Mouse (Mus musculus): ENCODE data around the gene Agbl3.

Agbl3 gene

DNA sequence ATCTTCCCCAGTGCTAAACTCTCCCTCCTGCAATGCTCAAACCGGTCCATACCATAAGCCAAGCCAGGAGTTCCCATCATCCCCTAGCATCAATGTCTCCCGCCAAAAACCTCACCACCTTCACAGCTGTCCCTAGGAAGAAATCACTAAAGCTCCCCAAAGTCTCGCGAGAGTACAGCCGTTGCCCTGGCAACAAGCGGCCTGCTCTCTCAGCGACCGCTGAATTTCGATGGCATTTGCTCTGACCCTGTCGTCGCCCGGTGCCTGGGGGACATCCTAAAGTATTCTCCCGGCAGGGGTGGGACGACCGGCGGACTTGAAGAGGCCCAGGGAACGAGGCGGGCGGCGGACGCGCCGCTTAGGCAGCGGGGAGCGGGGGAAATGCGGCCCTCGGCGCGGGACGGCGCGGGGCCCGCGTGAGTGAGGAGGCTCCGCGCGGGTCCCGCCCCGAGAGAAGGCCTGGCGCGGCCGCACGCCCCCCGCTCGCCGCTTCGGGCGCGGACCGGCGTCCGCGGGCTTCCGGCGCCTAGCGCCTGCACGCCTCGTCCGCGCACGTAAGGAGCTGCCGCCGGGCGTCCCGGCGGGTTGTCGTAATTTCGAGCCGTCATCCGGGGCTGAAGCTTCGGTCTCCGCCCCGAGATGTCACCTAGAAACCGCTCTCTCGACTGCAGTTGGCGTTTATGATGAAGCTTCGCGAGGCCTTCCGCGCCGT, at the start of gene Agbl3:
Gene Agbl3, plus strand, starts transcription at position 202 of the 712 bp plus-strand sequence.
- peak; percentile 86 to 92 for DNase-seq (ENCODE audit: low spot score in 2 of 2)

DNA sequence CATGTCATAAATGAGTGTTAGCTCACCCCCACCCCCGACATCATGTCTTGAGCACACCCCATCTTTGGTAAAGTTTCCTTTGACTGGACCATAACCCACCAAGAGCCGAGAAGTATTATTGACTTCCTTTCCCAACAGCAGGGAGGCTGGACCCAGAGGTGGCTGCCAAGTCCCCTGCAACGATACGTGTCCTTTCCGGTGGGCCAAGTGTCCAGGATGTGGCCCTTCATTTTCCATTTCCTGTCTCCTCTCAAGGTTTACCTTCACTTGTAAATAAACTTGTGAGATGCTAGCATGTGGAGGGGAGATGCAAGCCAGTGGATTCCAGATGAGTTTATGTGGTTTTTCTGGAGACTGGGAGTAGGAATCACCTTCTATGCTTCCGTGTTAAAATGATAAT, 49.2 kb upstream of the Agbl3 start:
- DNase-seq (ENCODE audit: low spot score in 2 of 2), result no peak

DNA sequence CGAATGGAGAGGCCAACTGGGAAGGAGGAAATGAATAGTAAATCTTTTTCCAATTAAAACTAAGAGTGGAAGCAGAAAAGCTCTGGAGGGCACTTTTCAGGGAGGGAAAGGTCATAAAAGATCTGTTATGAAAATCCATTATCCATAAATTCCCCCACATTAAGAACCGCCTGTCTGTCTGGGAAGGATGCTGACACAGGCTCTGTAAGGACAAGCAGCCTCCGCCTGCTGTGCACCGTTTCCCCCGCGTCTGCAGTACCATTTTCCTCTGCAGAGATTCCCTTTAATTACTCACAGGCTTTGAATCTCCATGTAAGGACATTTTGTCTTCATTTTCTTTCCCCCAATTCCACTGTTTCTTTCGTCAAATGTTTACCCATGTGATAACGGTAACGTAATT, 48.7 kb upstream of the Agbl3 start:
- no peak for DNase-seq (ENCODE audit: low spot score in 2 of 2)

DNA sequence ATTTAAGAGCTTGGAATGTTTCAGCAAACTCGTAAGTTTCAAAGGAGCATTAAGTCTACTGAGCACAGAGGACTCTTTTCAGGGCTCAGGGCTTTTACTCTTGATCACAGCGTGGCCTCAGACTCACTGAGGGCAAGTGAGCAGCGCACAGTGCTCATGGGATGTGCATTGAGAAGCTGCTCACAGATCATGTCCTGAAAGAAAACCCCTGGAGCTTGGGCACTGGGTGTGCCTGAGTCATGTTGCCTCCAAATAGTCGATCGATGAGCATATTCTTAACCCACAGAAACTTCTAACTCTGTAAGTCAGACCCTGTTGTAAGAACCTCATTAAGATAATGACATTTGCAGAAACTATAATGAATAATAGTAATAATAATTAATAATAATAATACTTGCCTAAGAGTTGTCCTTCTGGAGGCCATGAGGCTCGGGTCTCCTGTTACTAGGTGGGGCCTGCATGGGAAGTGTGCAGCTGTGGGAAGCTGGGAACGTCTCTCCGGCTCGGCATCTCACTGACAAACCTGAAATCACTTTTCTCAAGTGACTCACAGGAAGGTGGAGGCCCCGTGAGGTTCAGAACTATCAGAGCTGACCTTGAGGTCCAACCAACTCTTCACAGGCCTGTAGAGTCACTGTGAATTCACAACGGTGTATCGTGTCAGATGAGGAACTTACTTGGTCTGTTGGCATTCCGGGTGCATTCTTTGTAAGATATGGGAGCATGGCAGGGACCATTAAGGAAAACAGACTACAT, 45.1 kb upstream of the Agbl3 start:
- no peak for DNase-seq (ENCODE audit: low spot score in 2 of 2)

DNA sequence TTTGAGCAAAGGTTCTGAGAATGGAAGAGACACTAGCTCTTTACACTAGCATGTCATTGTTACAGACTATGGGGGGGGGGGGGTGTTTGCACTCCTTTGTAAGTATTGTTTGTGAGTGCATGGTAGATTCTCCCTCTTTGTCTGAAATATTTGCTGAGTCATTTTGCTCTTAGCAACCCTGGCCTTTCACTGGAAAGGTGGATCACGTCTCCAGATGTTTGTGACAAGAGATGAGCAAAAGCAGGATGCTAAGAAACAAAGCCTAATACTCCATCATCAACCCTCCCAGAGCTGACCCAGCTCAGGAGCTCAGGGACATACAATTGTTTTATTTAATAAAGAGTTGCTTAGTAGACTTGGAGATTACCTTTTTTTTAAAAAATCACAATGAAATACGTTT, 43.3 kb upstream of the Agbl3 start:
- DNase-seq (ENCODE audit: low spot score in 2 of 2), result no peak

DNA sequence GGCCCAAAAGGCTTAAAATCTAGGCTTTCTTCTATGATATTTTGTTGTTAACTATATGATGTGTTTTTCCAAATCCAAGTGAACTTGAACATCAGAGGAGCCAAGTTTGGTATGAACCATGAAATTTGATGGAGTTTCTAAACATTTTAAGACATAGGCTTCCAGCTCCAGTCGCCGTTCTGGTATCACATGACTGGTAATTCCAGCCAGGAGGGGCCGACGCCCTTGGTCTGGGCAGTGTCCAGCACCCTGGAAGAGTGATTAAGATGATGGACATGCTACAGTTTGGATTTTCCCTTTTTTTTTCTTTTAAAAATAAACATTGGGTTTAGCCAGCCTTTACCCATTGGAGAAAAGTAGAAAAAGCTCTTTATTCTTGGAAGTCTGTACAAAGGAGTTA, 36.3 kb upstream of the Agbl3 start:
- no peak for DNase-seq (ENCODE audit: low spot score in 2 of 2)

DNA sequence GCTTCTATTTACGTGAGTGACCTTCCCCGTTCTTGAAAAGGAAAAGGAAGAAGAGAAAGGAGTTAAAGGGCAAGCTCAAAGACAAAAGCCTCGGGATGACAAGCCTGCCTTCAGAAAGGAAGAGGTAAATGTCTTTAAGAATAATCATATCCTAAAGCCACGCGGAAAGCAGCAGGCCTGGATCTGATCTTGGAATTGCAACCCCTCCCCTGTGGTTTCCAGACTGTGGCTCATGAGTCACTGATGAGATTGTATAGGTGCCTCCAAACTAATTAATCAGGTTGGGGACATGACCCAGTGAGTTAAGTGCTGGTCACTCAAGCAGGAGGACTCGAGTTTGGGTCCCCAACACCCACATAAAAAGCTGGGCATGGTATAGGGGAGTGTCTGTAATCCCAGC, 32.4 kb upstream of the Agbl3 start:
- no peak for DNase-seq (ENCODE audit: low spot score in 2 of 2)

DNA sequence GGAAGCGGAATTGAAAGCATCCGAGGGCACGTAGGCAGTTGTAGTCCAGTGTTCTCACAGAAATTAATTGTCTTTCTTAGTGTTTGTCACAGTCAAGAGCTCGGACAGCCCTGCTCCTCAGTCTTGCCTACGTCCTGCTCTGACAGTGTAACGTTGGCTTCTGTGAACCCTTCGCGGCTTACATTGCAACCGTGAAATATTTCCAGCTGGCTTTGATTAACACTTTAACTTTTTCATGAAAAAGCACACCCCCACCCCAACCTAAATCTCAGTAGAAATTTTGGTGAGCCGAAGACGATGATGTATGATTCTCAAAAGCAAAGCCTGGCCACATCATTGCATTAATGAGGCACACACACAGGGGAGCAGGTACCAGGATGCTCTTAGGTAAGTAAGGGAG, 31.7 kb upstream of the Agbl3 start:
- no peak for DNase-seq (ENCODE audit: low spot score in 2 of 2)

DNA sequence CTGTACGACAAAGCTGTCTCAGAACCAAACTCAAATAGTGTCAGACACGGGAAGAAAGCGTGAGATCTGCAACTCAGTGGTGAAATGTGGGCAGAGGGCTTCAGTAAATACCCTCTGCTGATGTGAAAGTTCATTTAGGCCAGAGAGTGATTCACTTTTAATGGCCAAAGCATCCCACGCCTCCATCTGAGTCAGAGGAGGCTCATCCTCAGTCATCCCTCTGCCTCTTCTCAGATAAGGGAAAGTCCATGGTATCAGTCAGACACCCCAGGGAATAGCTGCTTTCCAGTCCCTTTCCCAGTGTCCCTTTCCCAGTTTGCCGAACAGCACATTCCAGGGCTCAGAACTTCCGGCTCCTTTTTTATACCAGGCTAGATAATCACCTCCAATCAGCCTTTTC, 30.7 kb upstream of the Agbl3 start:
- no peak for DNase-seq (ENCODE audit: low spot score in 2 of 2)

DNA sequence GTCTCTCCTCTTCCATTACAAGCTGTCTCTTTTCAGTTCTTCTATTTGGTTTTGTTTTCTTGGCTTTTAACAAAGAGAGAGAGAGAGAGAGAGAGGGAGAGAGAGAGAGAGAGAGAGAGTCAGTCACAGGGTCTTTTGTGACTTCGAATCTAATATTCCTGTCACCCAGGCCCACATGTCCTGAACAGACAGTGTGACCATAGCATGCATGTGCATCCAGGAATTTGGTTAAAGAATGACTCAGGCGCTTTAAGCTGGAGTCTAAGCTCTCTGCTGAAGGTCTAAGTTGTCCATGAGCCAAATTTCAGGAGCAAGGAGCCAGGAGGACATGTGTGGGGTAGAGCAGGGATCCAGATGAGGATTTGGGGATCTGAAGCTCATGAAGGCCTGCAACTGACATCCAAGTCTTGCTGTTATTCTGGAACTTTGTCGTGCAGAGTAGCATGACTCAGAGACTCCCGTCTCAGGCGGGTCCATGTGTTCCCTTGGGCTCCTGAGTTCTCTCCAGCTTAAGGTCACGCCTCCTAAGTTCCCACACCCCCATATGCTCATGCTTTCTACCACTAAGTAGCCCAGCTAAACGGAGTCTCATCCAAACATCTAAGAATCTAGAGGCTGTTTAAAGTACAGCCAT, 29.6 kb upstream of the Agbl3 start:
- DNase-seq (ENCODE audit: low spot score in 2 of 2), result no peak

DNA sequence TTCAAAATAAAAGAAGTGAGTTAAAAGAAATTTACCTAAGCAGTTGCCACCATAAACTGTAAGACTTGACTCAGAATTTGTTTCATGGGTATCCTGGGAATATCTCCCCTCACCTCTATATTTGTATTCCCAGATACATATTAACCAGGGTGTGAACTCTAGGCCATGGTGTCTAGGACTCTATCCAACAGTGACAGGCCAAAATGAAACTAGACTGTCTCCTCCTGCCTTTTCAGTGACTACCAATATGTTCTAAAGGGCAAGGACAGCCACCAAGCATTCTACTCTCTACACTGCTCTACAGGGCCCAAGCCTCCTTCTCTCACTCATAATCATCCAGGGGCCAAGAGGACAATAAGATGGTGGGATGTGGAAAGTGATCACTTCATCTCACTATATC, 28.6 kb upstream of the Agbl3 start:
- DNase-seq (ENCODE audit: low spot score in 2 of 2), result no peak

DNA sequence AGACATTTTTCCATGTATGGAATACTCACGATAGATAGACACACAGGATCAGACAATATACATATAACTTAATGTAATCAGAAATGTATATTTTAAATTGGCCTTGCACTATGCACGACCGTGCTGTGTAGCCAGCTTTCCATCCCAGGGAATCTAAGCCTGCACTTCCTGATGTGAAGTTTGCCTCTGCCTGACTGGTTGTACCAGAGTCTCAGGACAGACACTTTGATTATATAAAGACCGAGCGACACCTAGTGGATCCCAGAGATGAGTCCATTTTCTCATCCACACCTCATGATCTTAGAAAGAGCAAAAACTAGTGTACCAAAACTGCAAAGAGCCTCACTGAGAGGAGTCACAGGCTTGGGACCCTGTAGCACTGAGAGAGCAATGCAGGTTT, 25.8 kb upstream of the Agbl3 start:
- DNase-seq (ENCODE audit: low spot score in 2 of 2), result peak; percentile 9 to 51

DNA sequence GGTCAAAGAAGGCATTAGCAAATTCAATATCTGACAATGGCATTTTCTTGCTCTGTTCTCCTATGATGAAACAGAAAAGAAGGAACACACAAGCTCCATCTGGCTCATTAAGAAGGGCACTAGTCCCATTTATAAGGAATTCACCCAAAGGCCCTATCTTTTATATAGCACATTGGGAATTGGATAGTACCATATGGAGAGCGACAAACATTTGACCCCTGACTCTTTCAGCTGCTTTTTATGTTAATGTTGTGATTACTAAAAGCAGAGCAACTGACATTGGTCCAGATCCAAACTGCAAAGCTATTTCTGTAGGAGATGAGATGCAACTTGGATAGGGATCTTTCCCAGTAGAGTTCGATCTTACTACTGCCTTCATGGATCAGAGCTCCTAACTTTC, 21.9 kb upstream of the Agbl3 start:
- DNase-seq (ENCODE audit: low spot score in 2 of 2), result no peak

DNA sequence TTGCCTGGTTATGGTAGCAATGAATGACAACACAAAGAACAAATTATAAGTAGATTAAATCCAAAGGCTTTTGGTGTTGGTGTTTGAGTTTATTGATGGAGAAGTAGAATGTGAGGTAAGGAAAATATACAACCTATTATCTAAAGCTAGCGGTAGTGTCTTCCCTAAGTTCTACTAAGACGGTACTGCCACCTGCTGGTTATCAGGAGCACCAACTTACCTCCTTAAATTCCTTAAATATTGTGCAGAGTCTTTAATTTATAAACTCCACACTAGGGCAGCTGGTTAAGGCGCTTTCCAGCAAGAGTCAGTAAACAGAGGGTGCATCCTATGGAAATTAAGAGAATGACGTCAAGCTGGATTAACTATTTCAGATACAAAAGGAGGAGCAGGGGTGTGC, 20.2 kb upstream of the Agbl3 start:
- DNase-seq (ENCODE audit: low spot score in 2 of 2), result peak in 1 of 2 experiments; percentile 29

DNA sequence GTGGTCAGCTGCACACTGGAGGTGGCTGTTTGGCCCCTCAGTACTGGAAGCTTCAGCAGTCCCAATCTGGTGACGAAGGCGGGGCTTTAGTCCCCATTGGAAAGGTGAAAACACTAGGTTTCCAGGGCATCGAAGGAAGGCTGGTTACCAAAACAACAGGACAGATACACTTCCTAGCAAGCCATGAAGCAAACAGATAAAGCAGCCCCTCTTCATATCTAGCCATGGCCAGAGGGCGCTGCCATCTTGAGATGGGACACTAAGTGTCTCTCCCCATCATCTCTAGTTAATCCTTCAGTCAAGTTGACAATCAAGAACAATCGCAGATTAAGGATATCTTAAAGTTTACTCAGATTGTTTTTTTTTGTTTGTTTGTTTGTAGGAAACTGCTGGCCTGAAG, 14.5 kb upstream of the Agbl3 start:
- no peak for DNase-seq (ENCODE audit: low spot score in 2 of 2)

DNA sequence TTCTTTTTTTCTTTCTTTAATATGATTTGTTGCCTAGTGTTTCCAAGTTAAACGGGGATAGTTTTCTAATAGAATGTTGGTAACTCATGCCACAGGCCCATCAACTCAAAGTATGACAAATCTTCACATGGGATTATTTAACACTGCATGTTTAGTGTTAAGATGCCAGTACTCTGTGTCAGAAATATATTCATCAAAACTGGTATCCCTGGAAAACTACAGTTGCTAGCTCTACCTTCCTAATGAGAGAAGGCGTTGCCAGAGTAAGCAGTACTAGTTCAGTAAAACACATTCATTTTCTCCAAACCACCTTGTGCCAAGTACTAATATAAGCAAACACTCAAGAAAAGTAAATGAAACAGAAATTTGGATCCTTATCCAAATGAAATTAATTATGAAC, 10.2 kb upstream of the Agbl3 start:
- no peak for DNase-seq (ENCODE audit: low spot score in 2 of 2)

DNA sequence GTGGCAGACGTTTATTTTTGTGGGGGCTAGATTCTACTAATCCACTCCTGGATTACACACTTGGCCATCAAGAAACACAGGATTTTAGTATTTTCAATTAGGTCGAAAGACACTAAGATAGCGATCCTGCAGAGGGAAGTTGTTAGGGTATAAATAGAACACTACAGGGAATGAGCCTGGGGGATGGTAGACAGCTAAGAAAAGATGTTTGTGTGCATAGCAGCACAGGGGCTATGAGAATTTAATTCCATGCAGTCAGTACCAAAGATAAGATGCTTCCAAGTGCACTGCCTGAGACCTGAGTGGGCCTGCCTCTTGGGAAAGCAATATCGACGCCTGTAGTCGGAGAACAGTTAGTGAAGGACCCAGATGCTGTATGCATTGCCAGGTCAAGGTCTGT, 9.7 kb upstream of the Agbl3 start:
- no peak for DNase-seq (ENCODE audit: low spot score in 2 of 2)

DNA sequence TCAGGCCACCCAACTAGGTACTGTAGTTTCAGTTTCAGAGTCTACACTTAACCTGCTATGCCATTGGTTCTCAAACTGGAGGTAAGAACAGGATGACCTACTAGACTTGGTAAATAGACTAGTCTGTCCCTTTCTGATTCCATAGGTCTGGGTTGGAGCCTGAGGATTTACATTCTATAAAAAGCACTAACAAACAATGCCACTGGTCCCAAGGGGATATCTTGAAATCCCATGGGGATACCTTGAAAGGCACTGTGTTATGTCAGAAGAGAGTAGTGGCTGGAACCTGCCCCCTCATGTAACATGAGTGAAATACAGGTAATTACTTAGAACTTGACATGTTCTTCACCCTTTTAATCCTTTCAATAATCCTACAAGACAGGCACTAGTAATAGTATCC, 3.8 kb upstream of the Agbl3 start:
- no peak for DNase-seq (ENCODE audit: low spot score in 2 of 2)

DNA sequence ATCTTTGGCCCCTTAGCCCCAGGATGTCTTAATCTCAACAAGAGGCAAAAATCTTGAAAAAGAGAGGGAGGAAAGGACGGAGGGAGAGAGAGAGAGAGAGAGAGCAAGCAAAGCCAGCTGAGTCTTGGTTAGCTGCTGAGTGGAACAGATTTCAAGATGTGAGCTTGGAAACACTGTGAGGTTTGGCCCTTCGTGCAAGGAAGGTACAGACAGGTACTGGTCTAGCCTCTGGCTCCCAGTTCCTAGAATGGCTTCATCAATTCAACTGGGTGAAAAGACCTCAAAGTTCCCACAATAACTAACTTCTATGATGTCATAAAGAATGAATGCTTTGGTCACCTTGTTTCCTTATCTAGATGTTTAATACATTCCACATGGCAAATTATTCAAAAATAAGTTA, 3.1 kb upstream of the Agbl3 start:
- DNase-seq (ENCODE audit: low spot score in 2 of 2), result no peak

DNA sequence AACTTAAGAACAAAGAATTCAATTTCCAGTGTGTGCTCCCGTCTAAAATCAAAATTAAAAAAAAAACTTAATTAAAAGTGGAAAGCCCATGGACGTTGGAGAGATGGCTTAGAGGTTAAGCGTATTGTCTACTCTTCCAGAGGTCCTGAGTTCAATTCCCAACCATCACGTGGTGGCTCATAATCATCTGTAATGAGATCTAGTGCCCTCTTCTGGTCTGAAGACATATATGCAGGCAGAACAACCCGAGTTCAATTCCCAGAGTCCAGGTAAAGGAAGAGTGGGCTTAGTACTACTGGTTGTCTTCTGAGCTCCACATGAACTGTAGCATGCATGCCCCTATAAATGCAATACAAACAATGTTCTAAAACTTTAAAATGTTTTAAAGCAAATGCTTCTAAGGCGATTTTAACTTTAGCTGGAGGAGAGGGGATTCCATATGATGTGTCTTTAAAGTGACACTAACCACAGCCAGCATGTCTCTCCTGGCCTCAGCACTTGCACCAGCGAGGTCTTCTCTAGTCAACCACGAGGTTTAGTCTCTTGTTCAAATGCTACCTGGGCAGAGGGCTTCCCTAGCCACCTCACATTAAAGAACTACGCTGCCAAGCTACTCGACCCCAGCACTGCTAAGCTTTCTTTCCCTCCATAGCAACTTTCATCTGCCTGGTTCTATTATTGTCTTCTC, 2.1 kb upstream of the Agbl3 start:
- DNase-seq (ENCODE audit: low spot score in 2 of 2), result no peak

DNA sequence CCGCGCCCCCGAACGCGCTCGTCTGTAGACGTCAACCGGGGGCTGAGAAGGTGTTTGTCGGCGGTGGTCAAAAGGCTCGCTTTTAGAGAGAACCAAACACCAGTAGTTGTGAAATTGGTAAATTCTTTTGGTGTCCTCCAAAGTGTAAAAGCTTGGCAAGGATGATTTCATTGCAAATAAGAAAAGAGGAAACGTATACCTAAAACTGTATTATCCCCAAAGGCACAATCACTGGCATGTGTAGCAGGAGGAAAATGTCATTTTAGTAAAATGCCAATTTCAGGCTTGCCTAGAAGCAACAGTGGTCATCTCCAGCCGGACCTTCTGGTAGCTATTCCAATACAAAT, 684 bp downstream of the Agbl3 start:
- DNase-seq (ENCODE audit: low spot score in 2 of 2), result no peak

DNA sequence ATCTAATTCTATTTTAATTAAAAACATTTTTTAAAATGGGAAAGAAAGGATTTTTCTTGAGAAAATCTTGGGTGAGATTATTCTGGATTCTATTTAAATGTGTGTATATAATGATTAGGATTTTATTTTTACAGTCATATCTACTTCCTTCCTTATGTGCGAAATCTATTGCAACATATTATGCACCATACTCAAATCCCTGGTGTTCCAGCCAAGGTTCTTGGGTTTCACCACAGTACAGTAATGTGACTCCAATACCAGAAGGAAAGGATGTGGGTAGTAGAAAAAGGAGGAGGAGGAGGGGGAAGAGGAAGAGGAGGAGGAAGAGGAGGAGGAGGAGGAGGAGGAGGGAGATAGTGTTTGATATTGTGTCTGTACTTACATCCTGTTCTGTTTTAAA, 2.3 kb downstream of the Agbl3 start:
- no peak for DNase-seq (ENCODE audit: low spot score in 2 of 2)

DNA sequence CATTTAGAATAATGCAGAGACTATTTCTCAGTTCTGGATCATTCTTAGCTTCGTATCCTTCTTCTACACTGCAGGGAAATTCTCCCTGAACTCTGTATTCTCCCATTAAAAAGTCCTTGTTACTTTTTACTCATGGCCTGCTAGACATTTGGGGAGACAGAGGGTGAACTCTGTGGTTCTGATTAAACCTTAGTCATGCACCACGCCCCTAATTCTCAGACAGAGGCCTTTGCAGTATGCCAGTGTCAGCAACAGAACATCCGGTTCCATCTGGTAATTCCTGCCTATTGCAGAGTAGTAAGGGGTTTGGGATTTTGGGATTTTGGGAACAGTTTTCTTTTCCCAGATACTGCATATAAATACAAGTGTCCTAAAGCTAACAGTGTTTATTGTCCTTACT, 16.6 kb downstream of the Agbl3 start:
- no peak for DNase-seq (ENCODE audit: low spot score in 2 of 2)
